Mouse (Mus musculus) heart, adult 2 months (tissue): ENCODE data around the gene Gm17622. TPM values are rescaled to one million over a fixed set of nuclear protein-coding genes. Genes with fewer than 3 reads are reported as not detected.

Source experiments
- DNase-seq, 2 experiments: peaks; one replicate each; pipeline ENCODE4 v3.0.0; 2021
- H3K27ac ChIP-seq: fragments of 200-600 bp; 2 replicates; pipeline ENCODE4 v1.8.1; 2022
- H3K27me3 ChIP-seq: fragments of 200-500 bp; 2 replicates; pipeline ENCODE4 v1.6.1; 2012; ENCODE audit warnings: mild to moderate bottlenecking, low read length, inconsistent platforms, mixed read lengths; ENCODE audit not compliant: control insufficient read depth, insufficient read depth
- H3K36me3 ChIP-seq: fragments of 200-500 bp; 2 replicates; pipeline ENCODE4 v1.6.1; 2012; ENCODE audit warnings: low read length, inconsistent platforms; ENCODE audit not compliant: control insufficient read depth, insufficient read depth
- H3K4me1 ChIP-seq: fragments of 200-500 bp; 2 replicates; pipeline ENCODE4 v1.6.1; 2011; ENCODE audit warnings: low read length; ENCODE audit not compliant: control insufficient read depth, insufficient read depth
- H3K4me3 ChIP-seq: fragments of 200-600 bp; 2 replicates; pipeline ENCODE4 v1.8.1; 2022
- H3K79me2 ChIP-seq: fragments of 200-500 bp; replicated peaks from 2 replicates; pipeline ENCODE4 v1.6.1; 2012; ENCODE audit warnings: mild to moderate bottlenecking, inconsistent platforms, low read length, moderate library complexity, mixed read lengths; ENCODE audit not compliant: control insufficient read depth, insufficient read depth
- H3K9ac ChIP-seq: fragments of 200-500 bp; 2 replicates; pipeline ENCODE4 v1.6.1; 2012; ENCODE audit warnings: low read depth, mild to moderate bottlenecking, control low read depth, inconsistent platforms, low read length, mixed read lengths
- CTCF ChIP-seq: fragments of 200-600 bp; IDR thresholded peaks from 2 replicates; pipeline ENCODE4 v1.8.1; 2022; ENCODE audit warnings: antibody characterized with exemption, mild to moderate bottlenecking, moderate library complexity
- EP300 ChIP-seq: fragments of 200-500 bp; IDR thresholded peaks from 2 replicates; pipeline ENCODE4 v1.6.1; 2011; ENCODE audit warnings: low read depth, low read length, control low read depth; ENCODE audit not compliant: insufficient read depth
- POLR2A ChIP-seq: fragments of 200-500 bp; IDR thresholded peaks from 2 replicates; pipeline ENCODE4 v1.6.1; 2011; ENCODE audit warnings: mild to moderate bottlenecking, low read depth, low read length, control low read depth; ENCODE audit not compliant: insufficient read depth
- WGBS: fragments of 180-500 bp; shearing (Covaris S2); methylation state at CpG from one replicate; pipeline ENCODE4 v1.1.7; 2018; 5-methylcytosine and 5-hydroxymethylcytosine counted together
- intact Hi-C: fragments of 180-260 bp; cut with DNase I; formaldehyde crosslinking; loops from one replicate; pipeline ENCODE4 v1.15.1; 2025
- polyA plus RNA-seq: library from polyadenylated mRNA; depleted of rRNA; stranded (reverse); fragments of >200 nt; gene quantifications from 2 replicates; pipeline ENCODE4 v1.2.3, GENCODE M21; 2012
- total RNA-seq, 2 experiments: library from RNA; stranded (reverse); gene quantifications; 2 replicates each; pipeline ENCODE4 v1.2.3; 2021

Gm17622 gene
- total and polyA plus RNA-seq, 3 experiments: not detected

DNA sequence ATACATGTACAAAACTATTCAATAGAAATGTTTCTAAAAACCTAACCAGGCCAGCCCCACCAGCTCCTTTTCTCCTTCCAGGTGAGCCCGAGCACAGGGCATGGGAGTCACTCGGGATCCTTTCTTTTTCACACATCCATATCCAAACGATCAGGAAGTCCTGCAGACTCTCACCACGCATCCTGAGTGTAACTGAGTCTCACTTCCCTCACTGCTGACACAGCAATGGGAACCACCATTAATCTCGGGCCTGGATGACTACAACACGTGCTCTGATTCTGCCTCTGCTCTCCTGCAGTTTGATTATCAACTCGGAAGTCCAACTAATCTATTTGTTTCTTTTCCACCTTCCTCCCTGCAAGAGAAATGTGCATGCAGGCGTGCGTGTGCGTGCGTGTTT lies 37.3 kb downstream of the Gm17622 start:
- 78% methylated on average over 11 of the region's 11 CpGs for WGBS
- Histone ChIP-seq H3K4me1 (peaks cover 4% of the 10 kb centered on the region), H3K27me3 (no peaks in the 10 kb centered on the region), H3K4me3 (no peak overlapping the region), H3K27ac (no peak overlapping the region), H3K79me2 (0 out of 2 replicates have a peak, but pooled peaks cover 2% of the 10 kb centered on the region), H3K36me3 (no peaks in the 10 kb centered on the region; the same call in 1 of the 2 replicates), H3K9ac (no peak overlapping the region)
- intact Hi-C loops: no loop called here
- no peak for DNase-seq
- no peak for TF ChIP-seq POLR2A
- TF ChIP-seq CTCF: no peak
- no peak for TF ChIP-seq EP300

DNA sequence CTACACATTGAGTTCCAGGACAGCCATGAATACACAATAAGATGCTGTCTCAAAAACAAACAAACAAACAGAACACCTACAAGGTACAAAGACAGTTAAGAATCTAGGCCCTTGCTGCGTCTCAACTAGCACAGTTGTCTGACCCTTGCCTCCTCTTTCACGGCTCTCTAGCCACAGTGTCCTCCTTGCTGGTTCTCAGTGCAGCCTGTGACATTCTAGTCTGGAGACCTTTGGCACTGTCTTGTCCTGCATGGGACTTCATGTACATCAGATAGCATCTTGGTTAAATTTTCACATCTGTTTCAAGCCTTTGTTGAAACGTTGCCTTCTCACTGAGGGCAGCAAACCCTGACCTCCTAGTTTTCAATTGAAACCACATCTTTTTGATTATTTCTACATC lies 38.2 kb downstream of the Gm17622 start:
- Histone ChIP-seq H3K4me1 (peaks cover 5% of the 10 kb centered on the region), H3K27me3 (no peaks in the 10 kb centered on the region), H3K27ac (no peak overlapping the region), H3K9ac (no peak overlapping the region), H3K36me3 (no peaks in the 10 kb centered on the region; the same call in 1 of the 2 replicates), H3K4me3 (no peak overlapping the region), H3K79me2 (0 out of 2 replicates have a peak, but pooled peaks cover 2% of the 10 kb centered on the region)
- intact Hi-C loops: no loop called here
- 90% methylated on average over 3 of the region's 3 CpGs for WGBS
- no peak for TF ChIP-seq CTCF
- TF ChIP-seq POLR2A: no peak
- no peak for TF ChIP-seq EP300
- DNase-seq: no peak

DNA sequence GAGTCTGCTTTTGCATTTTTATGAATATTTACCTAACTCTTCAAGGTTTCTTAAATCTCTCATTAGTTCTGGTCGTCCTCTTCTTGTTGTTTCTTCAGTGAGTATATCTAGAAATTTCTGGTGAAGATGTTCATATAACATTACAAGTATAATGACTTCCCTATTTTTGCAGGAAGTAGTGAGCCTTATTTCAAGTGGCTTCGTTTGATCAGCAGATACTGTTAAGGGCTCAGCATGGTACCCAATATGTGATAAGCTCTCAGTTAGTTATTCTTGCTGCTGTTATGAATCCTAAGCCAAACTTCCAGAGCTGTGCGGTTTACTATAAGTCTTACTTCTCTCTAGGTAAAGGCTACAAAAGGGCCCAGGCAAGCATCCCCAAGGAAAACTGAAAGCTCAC lies 39.0 kb downstream of the Gm17622 start:
- WGBS: 93% methylated on average over 3 of the region's 3 CpGs
- H3K36me3 ChIP-seq: no peaks in the 10 kb centered on the region; the same call in 1 of the 2 replicates
- no peak overlapping the region for H3K27ac ChIP-seq
- H3K4me1 ChIP-seq: peaks cover 5% of the 10 kb centered on the region
- 0 out of 2 replicates have a peak, but pooled peaks cover 2% of the 10 kb centered on the region for H3K79me2 ChIP-seq
- H3K4me3 ChIP-seq: no peak overlapping the region
- no peak for DNase-seq
- H3K9ac ChIP-seq: no peak overlapping the region
- TF ChIP-seq EP300 (no peak), POLR2A (no peak), CTCF (no peak)
- H3K27me3 ChIP-seq: no peaks in the 10 kb centered on the region
- intact Hi-C loops: no loop called here

DNA sequence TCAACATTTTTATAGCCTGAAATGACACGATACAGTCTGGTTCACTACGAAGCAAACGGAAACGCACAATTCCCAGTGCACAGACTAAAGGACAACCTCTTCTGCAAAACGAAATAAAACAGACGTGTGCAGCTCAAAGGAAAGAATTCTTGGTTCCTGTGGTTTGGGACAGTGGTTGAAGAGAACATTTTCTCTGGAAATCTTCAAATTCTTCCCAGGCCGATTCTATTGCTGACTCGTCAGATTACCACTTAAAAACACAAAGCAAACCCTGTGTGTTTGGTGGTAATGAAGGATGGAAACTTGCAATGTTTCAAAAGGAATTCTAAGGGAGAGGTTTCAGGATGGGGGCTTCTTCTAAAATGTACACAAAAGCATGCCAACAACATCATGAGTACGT lies 39.5 kb downstream of the Gm17622 start:
- intact Hi-C loops: loop anchor here (10.0 kb wide), 1 partner anchor 145 kb away; the partner anchor contains the start of gene Hmgcr
- 93% methylated on average over 9 of the region's 9 CpGs for WGBS
- Histone ChIP-seq H3K36me3 (no peaks in the 10 kb centered on the region; the same call in 1 of the 2 replicates), H3K27me3 (no peaks in the 10 kb centered on the region), H3K9ac (no peak overlapping the region), H3K4me1 (peaks cover 5% of the 10 kb centered on the region), H3K27ac (no peak overlapping the region), H3K79me2 (0 out of 2 replicates have a peak, but pooled peaks cover 2% of the 10 kb centered on the region), H3K4me3 (no peak overlapping the region)
- TF ChIP-seq CTCF (no peak), EP300 (no peak), POLR2A (no peak)
- DNase-seq: no peak

DNA sequence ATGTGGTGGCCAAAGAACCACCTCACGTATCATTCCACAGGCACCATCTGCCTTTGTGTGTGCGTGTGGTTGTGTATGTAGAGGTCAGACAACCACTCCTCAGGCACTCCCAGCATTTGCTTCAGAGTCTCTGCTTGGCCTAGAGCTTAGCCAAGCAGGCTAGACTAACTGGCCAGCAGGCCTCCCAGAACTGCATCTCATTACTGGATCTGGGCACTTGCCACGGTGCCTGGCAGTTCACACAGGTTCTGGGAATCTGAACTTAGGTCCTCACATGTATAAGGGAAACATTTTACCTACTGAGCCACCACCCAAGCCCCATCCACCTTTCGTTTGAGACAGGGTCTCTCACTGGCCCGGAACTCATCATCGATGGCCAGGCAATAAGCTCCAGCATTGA lies 41.6 kb downstream of the Gm17622 start:
- H3K79me2 ChIP-seq: 0 out of 2 replicates have a peak, but pooled peaks cover 2% of the 10 kb centered on the region
- intact Hi-C loops: loop anchor here (10.0 kb wide), 1 partner anchor 143 kb away; the partner anchor contains the start of gene Hmgcr
- no peak overlapping the region for H3K4me3 ChIP-seq
- 87% methylated on average over 6 of the region's 6 CpGs for WGBS
- no peaks in the 10 kb centered on the region; the same call in 1 of the 2 replicates for H3K36me3 ChIP-seq
- H3K27me3 ChIP-seq: no peaks in the 10 kb centered on the region
- TF ChIP-seq EP300 (no peak), POLR2A (no peak), CTCF (no peak)
- DNase-seq: no peak
- H3K9ac ChIP-seq: no peak overlapping the region
- no peak overlapping the region for H3K27ac ChIP-seq
- H3K4me1 ChIP-seq: peaks cover 5% of the 10 kb centered on the region

DNA sequence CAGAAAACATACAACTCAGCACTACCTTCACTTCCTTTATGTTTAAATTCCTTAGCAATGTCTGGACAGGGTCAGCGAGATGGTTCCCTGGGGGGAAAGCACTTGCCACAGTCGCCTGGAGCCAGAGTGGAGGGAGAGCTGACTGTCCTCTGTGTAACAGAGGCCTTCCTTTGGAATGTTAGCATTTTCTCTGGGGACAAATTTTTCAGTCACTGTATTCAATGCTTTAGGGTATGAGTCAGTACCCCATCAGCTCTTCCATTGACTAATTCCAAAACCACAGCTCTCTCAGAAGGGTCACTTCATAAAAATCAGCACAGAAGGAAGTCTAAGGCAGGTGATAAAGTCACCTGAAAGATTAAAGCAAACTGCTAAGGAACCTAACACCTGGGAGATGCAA lies 43.2 kb downstream of the Gm17622 start:
- Histone ChIP-seq H3K36me3 (no peaks in the 10 kb centered on the region; the same call in 1 of the 2 replicates), H3K9ac (no peak overlapping the region), H3K4me3 (no peak overlapping the region), H3K27me3 (no peaks in the 10 kb centered on the region), H3K27ac (no peak overlapping the region), H3K79me2 (0 out of 2 replicates have a peak, but pooled peaks cover 2% of the 10 kb centered on the region), H3K4me1 (peaks cover 5% of the 10 kb centered on the region)
- WGBS: 44% methylated on average over 2 of the region's 2 CpGs
- no peak for TF ChIP-seq EP300
- TF ChIP-seq POLR2A: no peak
- TF ChIP-seq CTCF: no peak
- DNase-seq: no peak
- intact Hi-C loops: loop anchor here (10.0 kb wide), 1 partner anchor 141 kb away; the partner anchor contains the start of gene Hmgcr
